Mouse (Mus musculus): ENCODE results near the gene Syt11.
"Not testable (repeated sequence)": the region's sequence is repeated elsewhere in the genome, so short reads cannot be mapped to it uniquely, and the experiment has no call there.

Gene Syt11

DNA sequence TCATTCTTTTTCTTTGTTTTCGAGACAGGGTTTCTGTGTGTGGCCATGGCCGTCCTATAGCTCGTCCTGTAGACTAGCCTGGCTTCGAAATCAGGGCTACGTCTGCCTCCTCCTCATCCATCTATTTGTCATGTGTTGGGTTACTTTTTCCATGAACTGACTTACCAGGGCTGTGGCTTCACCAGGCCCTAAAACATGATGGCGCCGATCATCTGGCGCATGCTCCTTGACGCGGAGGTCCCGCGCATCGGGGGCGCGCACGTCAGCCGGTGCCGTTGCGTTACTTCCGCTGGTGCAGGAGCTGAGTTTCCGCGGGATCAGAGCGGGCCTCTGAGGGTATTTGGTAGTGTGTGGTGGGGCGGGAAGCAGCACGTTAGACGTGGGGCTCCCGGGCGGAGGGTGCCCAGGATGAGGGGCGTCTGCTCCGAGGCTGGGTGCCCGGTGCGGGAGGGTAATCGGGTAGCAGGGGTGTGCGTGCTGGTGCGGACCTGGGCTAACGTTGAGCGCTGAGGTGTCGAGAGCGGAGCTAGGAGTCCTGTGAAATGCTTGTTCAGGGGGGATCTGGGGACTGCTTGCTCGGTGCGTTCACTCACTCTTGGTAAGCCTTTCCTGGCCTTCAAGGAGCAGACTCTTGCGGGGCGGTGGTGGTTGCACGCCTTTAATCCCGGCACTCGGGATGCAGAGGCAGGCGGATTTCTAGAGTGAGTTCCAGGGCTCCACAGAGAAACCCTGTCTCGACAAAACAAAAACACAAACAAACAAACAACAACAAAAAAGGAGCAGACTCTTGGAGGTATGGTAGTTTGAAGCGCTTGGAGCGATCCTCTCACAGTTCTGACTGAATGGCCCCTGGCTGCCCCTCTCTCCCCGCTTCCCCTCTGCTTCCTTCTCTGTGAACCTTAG, at the start of gene Syt11:
Gene Syt11 (minus strand): TSS at position 226 of the 903 bp plus-strand sequence.
- DNase-seq (ENCODE audit: low spot score): peak; percentile 42

DNA sequence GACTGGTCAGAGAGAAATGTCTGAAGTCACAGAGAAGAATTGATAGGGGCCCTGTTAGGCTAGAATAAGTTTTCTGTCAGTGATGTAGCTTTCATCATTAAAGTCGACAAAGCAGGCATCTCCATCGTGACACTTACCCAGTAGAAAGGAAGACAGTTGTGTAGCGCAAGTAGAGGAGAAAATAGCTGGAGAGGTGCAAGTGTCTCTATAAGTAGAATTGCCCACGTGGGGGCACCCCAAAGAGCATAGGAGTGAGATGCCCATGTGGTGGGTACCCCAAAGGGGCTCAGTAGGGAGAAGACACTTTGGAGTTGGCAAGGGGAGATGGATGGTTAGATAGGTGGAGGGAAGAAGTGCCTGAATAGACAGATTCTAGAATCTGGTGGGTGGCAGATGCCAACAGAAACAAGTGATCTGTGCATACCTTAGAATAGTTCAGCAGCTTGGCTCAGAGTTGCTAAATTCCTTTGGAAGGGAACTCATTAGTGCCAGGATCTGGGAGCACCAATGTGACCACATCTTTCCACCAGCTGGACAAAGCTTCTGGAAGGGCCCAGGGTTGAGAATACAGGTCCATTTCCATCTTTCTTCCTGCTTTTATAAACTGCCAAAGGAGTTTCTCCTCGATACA, 29.1 kb upstream of the Syt11 start:
- DNase-seq (ENCODE audit: low spot score): no peak

DNA sequence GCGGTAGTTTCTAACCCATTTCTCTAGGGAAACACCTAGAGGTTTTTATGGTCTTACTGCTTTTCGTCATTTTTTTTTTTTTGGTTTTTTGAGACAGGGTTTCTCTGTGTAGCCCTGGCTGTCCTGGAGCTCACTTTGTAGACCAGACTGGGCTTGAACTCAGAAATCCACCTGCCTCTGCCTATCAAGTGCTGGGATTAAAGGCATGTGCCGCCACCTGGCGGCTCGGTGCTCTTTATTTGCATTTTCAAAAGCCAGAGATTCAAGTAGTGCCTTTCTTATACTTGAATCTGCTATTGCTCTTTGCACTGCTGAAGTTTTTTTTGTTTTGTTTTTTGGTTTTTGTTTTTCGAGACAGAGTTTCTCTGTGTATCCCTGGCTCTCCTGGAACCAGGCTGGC, 22.5 kb upstream of the Syt11 start:
- DNase-seq (ENCODE audit: low spot score): peak; percentile 11

DNA sequence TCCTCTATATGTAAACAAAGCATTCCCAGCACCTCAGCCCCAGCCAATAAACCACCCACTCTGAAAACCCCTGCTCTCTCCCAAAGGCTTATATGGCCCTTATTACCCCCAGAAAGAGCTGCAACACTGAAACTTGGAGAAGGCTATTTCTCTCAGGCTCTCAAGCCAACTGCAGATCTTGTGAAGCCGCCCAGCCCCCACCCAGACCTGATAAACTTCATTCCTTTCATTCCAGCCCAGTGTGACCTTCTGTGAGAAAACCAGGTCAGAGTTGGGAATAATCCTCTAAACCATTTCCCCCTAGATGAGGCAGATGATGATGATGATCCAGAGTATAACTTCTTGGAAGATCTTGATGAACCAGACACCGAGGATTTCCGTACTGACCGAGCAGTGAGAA, 13.1 kb upstream of the Syt11 start:
- DNase-seq (ENCODE audit: low spot score): not testable (repeated sequence)

DNA sequence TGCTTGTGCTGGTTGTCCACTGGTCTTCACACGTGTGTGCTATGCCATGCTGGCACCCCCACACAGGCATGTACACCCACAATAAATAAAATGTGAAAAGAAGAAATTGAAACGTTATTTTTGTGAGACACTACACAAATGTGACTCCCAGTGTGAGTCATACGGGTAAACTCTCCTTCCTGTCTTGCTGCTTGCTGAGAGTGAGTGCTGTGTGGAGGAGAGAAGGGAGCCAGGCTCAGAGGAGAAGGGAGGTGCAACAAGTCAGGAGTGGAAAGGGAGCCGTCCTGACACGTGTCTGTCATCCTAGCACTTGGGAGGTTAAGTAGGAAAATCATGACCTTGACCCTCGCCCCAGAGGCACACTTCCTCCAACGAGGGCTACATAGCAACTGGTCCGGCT, 11.8 kb upstream of the Syt11 start:
- DNase-seq (ENCODE audit: low spot score): not testable (repeated sequence)

DNA sequence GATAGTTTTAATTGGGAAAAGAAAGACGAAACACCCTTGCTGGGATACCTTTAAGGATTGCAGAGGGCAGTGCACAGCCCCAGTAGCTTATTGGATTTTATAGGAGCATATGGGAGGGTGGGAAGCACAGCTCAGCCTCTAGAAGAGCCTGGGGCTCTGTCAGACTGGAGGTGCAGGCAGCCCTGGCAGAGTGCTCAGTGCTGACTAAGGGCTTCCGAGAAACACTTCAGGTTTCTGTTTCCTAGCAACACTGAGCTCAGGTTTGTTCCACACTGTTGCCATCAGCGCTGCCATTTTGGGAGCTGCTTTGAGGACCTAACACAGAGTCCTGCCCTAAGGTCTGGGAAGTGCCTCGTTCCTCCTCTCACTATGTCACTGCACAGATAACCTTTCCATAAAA, 11.4 kb upstream of the Syt11 start:
- not testable (repeated sequence) for DNase-seq (ENCODE audit: low spot score)

DNA sequence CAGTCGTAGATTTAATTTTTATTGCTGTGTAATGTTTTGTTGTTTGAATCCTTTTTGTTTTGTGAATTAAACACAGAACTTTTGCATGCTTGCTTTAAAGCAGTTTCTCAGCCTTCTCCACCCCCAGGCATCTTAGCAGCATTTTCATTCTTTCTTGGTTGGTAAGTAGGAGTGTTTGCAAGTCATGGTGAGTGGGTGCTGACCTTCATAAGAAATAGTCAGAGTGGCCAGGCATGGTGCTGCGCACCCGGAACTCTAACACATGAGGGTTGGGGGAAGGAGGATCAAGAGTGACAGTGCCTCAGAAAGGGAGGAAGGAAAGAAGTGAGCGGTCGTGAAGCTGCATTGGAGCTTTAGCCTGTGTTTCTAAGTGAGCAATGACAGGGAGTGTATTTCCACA, 9.9 kb upstream of the Syt11 start:
- peak; percentile 0 for DNase-seq (ENCODE audit: low spot score)

DNA sequence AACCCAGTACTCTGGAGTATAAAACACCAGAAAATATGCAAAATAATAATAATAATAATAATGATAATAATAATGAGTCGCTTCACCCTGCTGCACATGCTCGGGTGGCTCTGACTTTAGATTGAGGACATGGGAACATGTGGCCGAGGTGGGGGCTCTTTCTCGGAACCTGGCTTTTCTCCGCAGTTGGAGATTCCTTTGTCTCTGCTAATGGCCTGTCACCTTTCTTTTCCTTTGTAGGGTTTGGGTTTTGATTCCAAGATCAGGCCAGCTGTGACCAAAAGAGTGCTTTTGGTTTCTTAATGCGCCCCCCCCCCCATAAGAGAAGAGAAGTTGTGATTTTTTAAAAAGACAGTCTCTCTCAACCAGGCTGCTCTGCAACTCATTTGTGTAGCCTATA, 1.8 kb downstream of the Syt11 start:
- DNase-seq (ENCODE audit: low spot score): not testable (repeated sequence)

DNA sequence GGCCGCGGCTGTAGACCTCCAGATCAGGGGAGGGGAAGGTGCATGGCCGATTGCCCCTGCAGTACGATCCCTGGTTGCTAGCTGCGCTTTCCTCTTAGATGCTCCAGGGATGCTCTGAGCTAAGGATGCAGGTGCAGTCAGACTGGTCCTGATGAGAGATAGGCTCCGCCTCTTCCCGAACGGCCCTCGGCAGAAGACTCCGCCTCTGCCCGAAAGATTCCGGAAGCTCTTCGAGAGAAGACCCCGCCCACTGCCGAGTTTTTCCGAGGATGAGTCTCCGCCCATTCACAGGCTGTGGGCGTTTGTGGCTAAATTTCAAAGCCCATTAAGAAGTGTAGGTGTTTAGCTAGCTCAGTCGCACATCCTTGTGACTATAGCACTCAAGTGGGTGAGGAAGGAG, 2.6 kb downstream of the Syt11 start:
- peak; percentile 62 for DNase-seq (ENCODE audit: low spot score)

DNA sequence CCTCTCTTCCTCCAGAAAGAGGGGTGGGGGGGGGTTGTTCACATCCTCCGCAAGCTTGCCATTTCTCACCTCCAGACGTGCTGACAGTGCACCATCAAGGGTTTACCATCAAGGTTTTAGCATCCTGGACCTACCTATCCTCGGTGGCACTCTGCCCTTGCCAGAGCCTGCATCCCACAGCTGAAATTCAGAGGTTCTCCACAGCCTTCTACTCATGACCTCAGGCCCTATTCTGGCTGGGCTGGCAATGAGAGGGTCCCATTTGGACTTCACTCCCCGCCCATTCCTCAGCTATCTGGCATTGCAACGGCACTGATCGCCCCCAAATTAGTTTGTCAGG, 3.1 kb downstream of the Syt11 start:
- not testable (repeated sequence) for DNase-seq (ENCODE audit: low spot score)

DNA sequence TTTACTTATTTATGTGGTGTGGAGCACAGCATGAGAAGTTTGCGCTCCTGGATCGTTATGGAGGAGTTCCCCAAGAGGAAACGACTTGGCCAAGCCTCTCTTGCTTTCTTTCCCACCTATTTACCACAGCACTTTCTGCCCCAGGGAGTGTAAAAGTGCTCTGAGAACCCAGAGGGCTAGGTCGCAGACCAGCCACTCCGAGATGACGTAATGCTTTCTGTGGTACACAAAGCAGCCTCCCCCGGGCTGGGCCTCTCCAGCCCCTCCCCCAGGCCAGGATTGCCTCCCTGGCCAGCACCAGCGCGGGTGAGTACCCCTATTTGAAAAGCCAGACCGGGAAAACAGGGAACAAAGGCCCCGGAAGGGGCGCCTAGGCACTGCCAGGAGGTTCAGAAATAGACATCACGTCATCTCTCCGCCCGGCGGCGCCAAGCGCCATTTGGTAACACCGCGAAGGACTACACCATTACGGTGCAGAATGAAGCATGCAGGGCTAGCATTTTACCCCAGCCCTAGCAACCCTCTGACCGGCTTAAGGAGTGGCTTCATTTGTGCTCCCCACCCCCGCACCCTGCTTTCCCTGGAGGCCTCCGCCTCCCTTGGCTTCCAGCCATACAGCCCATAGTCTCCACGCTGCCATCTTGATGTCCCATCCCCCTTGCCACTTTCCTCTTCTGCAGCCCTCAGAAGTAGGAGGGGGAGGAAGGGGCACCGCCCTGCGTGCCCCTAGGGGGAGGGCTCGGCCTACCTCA, 3.6 kb downstream of the Syt11 start:
- not testable (repeated sequence) for DNase-seq (ENCODE audit: low spot score)

DNA sequence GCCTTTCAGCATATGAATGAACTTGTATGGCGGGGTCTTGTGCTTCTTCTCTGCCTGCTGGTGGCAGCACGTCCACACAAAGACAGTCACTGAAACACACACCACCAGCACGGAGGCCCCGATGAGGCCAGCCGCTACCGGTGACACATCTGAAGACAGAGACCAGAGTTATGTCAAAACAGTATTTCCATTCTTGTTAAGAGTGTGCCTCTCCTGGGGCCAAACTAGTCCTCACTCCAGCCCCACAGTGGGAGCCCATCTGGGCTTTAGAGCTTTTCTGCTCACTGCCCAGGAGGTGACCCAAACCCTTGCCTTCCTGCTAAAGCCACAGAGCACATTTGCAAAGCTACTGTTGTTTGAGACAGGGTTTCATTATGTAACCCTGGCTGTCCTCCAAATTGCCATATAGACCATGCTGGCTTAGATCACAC, 12.5 kb downstream of the Syt11 start:
- peak; percentile 22 for DNase-seq (ENCODE audit: low spot score)

DNA sequence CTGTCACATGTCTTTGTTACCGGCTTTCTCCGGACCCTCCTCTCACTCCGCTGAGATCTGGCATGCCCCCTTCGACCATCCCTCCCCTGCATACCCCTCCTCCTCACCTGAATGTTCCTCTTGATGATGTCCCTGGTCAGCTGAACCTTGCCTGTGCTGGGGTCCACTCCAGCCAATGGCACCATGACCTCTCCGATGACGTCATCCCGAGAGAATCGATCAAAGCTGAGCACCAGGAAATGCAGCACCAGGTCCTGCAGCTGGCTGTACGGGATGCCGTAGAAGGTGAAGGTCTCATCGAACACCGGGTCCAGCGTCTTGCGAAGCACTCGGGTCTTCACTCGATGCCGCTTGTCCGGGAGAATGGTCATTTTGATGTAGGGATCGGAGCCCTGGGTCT, 13.3 kb downstream of the Syt11 start:
- peak; percentile 57 for DNase-seq (ENCODE audit: low spot score)

DNA sequence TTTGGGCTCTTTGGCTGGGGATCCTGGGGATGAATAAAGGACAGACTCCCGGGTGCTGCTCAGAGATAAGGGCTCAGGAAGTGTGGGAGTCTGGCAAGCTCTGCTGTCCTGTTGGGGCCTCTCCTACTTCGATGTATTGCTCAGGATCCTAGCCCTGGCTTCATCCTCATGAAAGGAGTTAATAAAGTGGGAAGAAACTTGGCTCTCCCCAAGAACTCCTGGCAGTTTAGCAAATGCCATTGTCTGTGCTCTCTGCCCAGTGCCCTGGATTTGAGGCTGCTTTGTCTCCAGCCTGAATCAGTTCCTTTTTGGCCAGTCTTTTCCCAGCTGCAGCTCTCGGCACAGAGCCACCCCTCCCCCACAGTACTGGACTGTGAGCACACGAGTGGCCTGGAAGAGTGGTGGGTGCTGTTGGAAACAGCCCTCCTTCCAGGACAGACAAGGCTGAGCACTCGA, 16.9 kb downstream of the Syt11 start:
- DNase-seq (ENCODE audit: low spot score): peak; percentile 47

DNA sequence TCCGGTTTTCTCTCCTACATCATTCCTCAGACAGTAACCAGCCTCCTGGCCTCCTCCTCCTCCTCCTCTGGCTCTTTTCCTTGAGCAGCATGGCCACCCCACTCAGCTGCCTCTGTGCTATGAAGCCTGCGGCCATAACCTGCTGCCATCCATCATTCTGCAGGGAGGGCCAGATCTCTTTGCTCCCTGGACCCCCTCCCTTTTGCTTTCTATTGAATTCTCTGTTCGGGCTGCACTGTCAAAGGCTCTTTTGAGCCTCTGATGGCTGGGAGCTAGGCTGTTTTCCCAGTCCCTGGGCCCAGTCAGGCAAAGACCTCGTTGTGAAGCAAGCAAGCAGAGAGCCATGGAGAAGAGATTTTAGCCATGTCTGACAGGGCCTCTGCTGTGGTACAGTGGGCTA, 18.7 kb downstream of the Syt11 start:
- DNase-seq (ENCODE audit: low spot score): no peak

DNA sequence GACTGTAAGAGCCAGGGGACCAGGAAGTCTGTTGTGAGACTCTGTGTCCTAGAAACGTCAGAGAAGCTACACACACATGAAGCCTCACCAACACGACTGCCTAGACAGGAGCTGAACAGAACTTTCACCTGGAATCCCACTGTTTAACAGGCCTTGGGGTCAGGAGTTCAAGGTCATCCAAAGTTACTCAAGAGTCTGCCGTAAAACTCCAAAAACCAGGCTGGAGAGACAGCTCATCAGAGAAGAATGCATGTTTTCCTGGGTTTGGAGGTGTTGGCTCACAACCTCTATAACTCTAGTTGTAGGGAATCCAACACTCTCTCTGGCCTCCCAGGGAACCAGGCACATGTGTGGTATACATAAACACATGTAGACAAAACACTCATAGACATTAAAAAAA, 19.4 kb downstream of the Syt11 start:
- DNase-seq (ENCODE audit: low spot score): peak; percentile 21

DNA sequence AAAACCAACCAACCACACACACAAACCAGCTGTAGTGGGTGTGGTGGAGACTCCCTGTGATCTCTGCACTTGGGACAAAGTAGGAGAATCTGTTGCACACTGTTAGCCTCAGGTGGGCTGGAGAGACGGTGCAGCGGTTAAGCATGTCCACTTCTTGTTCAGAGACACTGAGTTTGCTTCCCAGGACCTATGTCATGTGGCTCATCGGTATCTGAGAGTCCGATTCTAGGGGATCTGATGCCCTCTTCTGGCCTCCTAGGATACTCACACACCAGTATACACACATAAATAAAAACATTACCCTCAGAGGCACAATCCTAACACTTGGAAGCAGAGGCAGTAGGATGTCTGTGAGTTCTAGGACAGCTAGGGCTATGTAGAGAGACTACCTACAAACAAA, 20.7 kb downstream of the Syt11 start:
- peak; percentile 54 for DNase-seq (ENCODE audit: low spot score)

DNA sequence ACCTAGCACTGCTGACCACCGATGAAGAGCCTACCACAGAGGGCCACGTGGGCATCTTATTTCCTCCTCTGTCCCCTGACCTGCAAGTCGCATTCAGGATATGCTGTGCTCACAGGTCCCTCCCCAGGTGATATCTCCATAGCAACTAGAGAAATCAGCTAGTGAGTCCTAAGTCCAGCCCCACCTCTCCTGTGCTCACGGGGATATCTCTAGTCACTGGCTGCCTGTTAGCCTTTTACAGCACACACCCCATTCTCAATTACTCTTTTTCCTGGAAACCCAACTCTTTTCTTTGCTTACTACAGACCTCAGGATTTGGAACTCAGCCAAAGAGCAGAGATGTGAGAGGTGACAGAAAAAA, 28.1 kb downstream of the Syt11 start:
- peak; percentile 86 for DNase-seq (ENCODE audit: low spot score)

DNA sequence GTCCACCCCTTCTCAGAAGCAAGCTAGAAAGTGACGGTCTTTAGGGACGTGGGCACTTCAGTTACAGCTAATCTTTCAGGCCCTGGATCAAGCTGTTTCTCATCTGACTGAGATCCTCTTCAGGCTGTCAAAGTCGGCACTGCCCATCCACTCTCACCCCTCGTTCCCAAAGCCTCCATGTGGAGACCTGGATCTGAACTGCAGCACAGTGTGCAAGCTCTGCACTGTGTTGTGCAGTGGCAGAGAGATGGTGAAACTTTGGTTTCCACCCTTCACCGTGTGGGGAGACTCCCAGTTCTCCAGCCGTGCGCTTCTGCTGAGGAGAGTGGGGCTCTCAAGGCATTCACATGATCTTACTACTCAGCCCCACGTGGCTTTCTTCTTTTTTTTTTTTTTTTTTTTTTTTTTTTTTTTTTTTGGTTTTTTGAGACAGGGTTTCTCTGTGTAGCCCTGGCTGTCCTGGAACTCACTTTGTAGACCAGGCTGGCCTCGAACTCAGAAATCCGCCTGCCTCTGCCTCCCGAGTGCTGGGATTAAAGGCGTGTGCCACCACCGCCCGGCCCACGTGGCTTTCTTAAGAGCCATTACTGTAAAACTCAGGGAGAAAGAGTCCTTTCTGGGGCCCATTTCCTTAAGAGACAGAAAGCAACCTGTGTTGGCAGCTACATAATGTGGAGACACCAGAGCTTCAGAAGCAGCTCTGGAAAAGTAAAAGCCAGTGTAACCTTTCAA, 28.7 kb downstream of the Syt11 start:
- peak; percentile 13 for DNase-seq (ENCODE audit: low spot score)

DNA sequence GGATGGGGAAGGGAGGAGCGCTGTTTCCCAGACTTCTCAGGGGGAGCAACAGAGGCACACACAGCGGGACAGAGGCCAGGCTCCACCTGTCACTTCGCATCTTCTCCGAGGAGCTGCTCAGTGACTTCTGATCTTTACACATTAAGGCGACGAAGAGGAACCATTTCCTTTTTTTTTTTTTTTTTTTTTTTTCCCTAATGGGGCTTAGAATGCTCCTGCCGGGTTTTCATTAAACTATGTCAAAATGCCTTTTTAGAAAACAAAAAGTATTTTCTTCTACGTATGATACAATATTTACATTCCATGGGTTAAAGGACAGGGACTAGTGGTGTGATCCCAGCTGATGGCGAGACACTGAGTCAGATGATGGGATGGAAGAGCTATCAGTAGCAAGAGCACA, 29.4 kb downstream of the Syt11 start:
- no peak for DNase-seq (ENCODE audit: low spot score)

DNA sequence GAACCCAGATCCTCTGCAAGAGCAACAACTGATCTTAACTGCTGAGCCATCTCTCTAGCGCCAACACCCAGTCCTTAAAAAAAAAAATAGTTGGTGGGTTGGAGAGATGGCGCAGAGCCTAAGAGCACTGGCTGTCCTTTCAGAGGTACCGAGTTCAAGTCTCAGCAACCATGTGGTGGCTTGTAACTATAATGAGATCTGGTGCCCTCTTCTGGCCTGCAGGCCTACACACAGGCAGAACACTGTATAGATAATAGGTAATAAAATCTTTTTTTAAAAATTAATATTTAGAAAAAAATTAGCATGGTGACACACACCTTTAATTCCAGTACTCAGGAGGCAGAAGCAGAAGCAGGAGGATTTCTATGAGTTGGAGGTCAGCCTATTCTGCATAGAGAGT, 34.8 kb downstream of the Syt11 start:
- no peak for DNase-seq (ENCODE audit: low spot score)

DNA sequence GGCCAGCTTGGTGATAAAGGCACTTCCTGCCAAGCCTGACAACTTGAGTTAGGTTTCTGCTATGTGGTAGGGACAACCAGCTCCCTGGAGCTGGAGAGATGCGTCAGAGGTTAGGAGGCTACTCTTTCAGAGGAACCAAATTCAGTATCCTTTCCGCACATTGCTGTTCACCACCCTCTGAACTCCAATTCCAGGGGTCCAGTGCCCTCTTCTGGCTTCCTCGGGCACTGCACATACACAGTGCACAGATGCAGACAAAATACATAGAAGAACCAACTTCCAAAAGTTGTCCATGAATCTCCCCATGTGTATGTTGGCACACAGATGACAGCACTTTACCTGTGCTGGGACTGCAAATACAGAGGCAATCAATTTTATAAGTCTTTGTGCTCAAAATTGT, 36.3 kb downstream of the Syt11 start:
- DNase-seq (ENCODE audit: low spot score): no peak
